23 mouse cellular contexts compared by ENCODE assay signal in genomic region chr7:114893889-114894288, GRCm38 (mm10).
"Had no signal": no experiment of that assay in that cellular context is flagged by ENCODE, and none has a peak within 500 bp of the region (broad histone marks: within the 10 kb centered on the region; RNA-seq: fewer than 3 reads in every experiment).

No protein-coding gene starts in this region.

- H3K4me3 ChIP-seq: heart, embryonic 10.5 days; heart, embryonic 12.5 days; hindbrain, embryonic 10.5 days; hindbrain, embryonic 12.5 days; intestine, embryonic 15.5 days; layer of hippocampus, adult 2 months; left cerebral cortex, adult 2 months; limb, embryonic 10.5 days; limb, embryonic 12.5 days; liver, embryonic 13.5 days had no signal

- H3K9me3 ChIP-seq: heart, embryonic 10.5 days; hindbrain, embryonic 10.5 days; hindbrain, embryonic 12.5 days; intestine, embryonic 15.5 days; limb, embryonic 10.5 days; limb, embryonic 12.5 days; liver, embryonic 13.5 days had no signal

- H3K27ac ChIP-seq: heart, embryonic 10.5 days; hindbrain, embryonic 10.5 days; hindbrain, embryonic 12.5 days; intestine, embryonic 15.5 days; layer of hippocampus, adult 2 months; left cerebral cortex, adult 2 months; limb, embryonic 10.5 days; limb, embryonic 12.5 days; liver, embryonic 13.5 days had no signal

- H3K9ac ChIP-seq: heart, embryonic 12.5 days; hindbrain, embryonic 12.5 days; hindbrain, embryonic 14.5 days; intestine, embryonic 15.5 days; limb, embryonic 12.5 days; liver, embryonic 13.5 days had no signal

- DNase-seq: gastrocnemius, postnatal 14 days; heart, adult 18-20 months; heart, postnatal 14 days; heart, postnatal 4 days; kidney, adult 18-20 months; kidney, adult 8-10 months; kidney, postnatal 10 days; kidney, postnatal 25 days; kidney, postnatal 4 days; liver; liver, embryonic 13.5 days had no signal

- H3K27me3 ChIP-seq: heart, embryonic 12.5 days; hindbrain, embryonic 12.5 days; intestine, embryonic 15.5 days; limb, embryonic 12.5 days; liver, embryonic 13.5 days had no signal

- H3K36me3 ChIP-seq: heart, embryonic 10.5 days; heart, embryonic 12.5 days; hindbrain, embryonic 10.5 days; hindbrain, embryonic 12.5 days; intestine, embryonic 15.5 days; limb, embryonic 10.5 days; limb, embryonic 12.5 days; liver, embryonic 13.5 days had no signal

- H3K4me1 ChIP-seq: heart, embryonic 10.5 days; heart, embryonic 12.5 days; hindbrain, embryonic 10.5 days; hindbrain, embryonic 12.5 days; intestine, embryonic 15.5 days; limb, embryonic 10.5 days; limb, embryonic 12.5 days; liver, embryonic 13.5 days had no signal

- H3K4me2 ChIP-seq: heart, embryonic 12.5 days; hindbrain, embryonic 12.5 days; hindbrain, embryonic 14.5 days; intestine, embryonic 15.5 days; limb, embryonic 12.5 days; liver, embryonic 13.5 days had no signal

- ATAC-seq: inflammation-experienced regulatory T-cells, adult 6 months; intestine, embryonic 15.5 days; intestine, postnatal 0 days had no signal
